9 mouse cellular contexts compared by ENCODE assay signal in the genomic region with DNA sequence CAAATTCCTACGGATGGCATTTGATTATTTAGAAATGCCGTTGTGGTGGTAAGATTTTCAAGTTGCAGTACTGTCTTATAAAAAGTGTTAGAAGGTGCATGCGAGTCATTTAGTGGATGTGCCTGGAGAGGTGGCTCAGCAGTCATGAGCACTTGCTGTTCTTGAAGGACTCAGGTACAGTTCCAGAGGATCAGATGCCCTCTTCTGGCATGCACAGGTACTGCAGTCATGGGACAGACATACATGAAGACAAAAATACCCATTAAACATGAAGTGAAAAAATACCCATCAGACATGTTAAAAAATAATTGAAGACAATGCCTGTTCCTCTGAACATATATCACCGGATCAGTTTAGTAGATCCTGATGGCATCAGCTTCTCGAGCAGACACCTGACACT. TPM values are rescaled to one million over a fixed set of nuclear protein-coding genes. Genes with fewer than 3 reads are reported as not detected.
DNase-seq lines count a peak whose midpoint lies in the region; ATAC-seq and TF ChIP-seq lines count a peak whose summit lies in the region.
"Had no signal": no experiment of that assay in that cellular context is flagged by ENCODE, and none has a peak within 500 bp of the region (broad histone marks: within the 10 kb centered on the region; RNA-seq: fewer than 3 reads in every experiment).

No protein-coding gene starts in this region.

- H3K36me3 ChIP-seq in midbrain, embryonic 14.5 days (ENCODE audit: control insufficient read depth, insufficient read depth, low read length): no peaks in the 10 kb centered on the region
- H3K36me3 ChIP-seq in midbrain, embryonic 15.5 days (replicated peaks): no peaks in the 10 kb centered on the region
- no peaks in the 10 kb centered on the region for H3K36me3 ChIP-seq in testis, adult 2 months (ENCODE audit: control insufficient read depth, insufficient read depth, low read length)
- H3K36me3 ChIP-seq: neural tube, embryonic 12.5 days had no signal

- no peak for ATAC-seq in midbrain, embryonic 14.5 days (ENCODE audit: low FRiP score, low TSS enrichment)
- ATAC-seq in midbrain, embryonic 15.5 days (replicated peaks): no peak

- DNase-seq in cerebellum, adult 11-12 months: peak; percentile 5
- no peak for DNase-seq in cerebellum, adult 9-10 months
- peak; percentile 47 for DNase-seq in midbrain, embryonic 14.5 days
- DNase-seq in cerebellum, adult 2 months: peak in 1 of 2 experiments; percentile 19
- peak; percentile 58 for DNase-seq in heart, postnatal 4 days
- peak; percentile 53 for DNase-seq in lung, postnatal 10 days

- H3K27me3 ChIP-seq in midbrain, embryonic 14.5 days (ENCODE audit: control insufficient read depth, insufficient read depth, low read length): no peaks in the 10 kb centered on the region
- H3K27me3 ChIP-seq in midbrain, embryonic 15.5 days (replicated peaks): no peaks in the 10 kb centered on the region
- H3K27me3 ChIP-seq in cerebellum, adult 2 months (ENCODE audit: control insufficient read depth, insufficient read depth, low read length): no peaks in the 10 kb centered on the region
- H3K27me3 ChIP-seq in testis, adult 2 months (ENCODE audit: control insufficient read depth, insufficient read depth, low read length): no peaks in the 10 kb centered on the region
- H3K27me3 ChIP-seq: neural tube, embryonic 12.5 days had no signal

- H3K9me3 ChIP-seq in midbrain, embryonic 14.5 days (ENCODE audit: control insufficient read depth, low read length): no peaks in the 10 kb centered on the region
- H3K9me3 ChIP-seq in midbrain, embryonic 15.5 days: no peaks in the 10 kb centered on the region
- H3K9me3 ChIP-seq: neural tube, embryonic 12.5 days had no signal

- no peak for TF ChIP-seq POLR2A in cerebellum, adult 2 months (IDR thresholded peaks at IDR 0.05; ENCODE audit: borderline replicate concordance, insufficient read depth, low read length)
- no peak for TF ChIP-seq POLR2A in testis, adult 2 months (IDR thresholded peaks at IDR 0.05; ENCODE audit: control insufficient read depth, low read depth, low read length)

- no peaks in the 10 kb centered on the region for H3K4me1 ChIP-seq in midbrain, embryonic 14.5 days (ENCODE audit: control insufficient read depth, insufficient read depth, low read length)
- no peaks in the 10 kb centered on the region for H3K4me1 ChIP-seq in midbrain, embryonic 15.5 days
- H3K4me1 ChIP-seq in cerebellum, adult 2 months (ENCODE audit: control insufficient read depth, insufficient read depth, low read length): no peaks in the 10 kb centered on the region
- H3K4me1 ChIP-seq in testis, adult 2 months (ENCODE audit: control insufficient read depth, insufficient read depth, low read length): no peaks in the 10 kb centered on the region
- H3K4me1 ChIP-seq: neural tube, embryonic 12.5 days had no signal

- H3K4me2 ChIP-seq in midbrain, embryonic 14.5 days (ENCODE audit: low read length): no peak overlapping the region
- no peak overlapping the region for H3K4me2 ChIP-seq in midbrain, embryonic 15.5 days
- H3K4me2 ChIP-seq: neural tube, embryonic 12.5 days had no signal

- no peak overlapping the region for H3K27ac ChIP-seq in midbrain, embryonic 14.5 days (replicated peaks; ENCODE audit: low read depth, low read length)
- no peak overlapping the region for H3K27ac ChIP-seq in midbrain, embryonic 15.5 days
- no peak overlapping the region for H3K27ac ChIP-seq in cerebellum, adult 2 months (ENCODE audit: insufficient read depth, low read length)
- H3K27ac ChIP-seq in testis, adult 2 months (ENCODE audit: control insufficient read depth, insufficient read depth, low read depth, low read length): no peak overlapping the region
- H3K27ac ChIP-seq: neural tube, embryonic 12.5 days had no signal

- WGBS in midbrain, embryonic 14.5 days: 77% methylated on average over 5 of the region's 5 CpGs
- 80% methylated on average over 5 of the region's 5 CpGs for WGBS in midbrain, embryonic 15.5 days
- 82% methylated on average over 5 of the region's 5 CpGs for WGBS in cerebellum, adult 2 months

- no peak overlapping the region for H3K9ac ChIP-seq in midbrain, embryonic 14.5 days (replicated peaks; ENCODE audit: low read length)
- no peak overlapping the region for H3K9ac ChIP-seq in midbrain, embryonic 15.5 days
- H3K9ac ChIP-seq: neural tube, embryonic 12.5 days had no signal

- peak; percentile 44 for TF ChIP-seq CTCF in cerebellum, adult 2 months (IDR thresholded peaks at IDR 0.05; ENCODE audit: borderline replicate concordance, insufficient read depth, low read depth, low read length)
- TF ChIP-seq CTCF in testis, adult 2 months (IDR thresholded peaks at IDR 0.05; ENCODE audit: control insufficient read depth, insufficient read depth, insufficient replicate concordance, low read depth, low read length): peak; percentile 52; the same call in 1 of the 2 replicates

- H3K4me3 ChIP-seq in midbrain, embryonic 14.5 days (replicated peaks; ENCODE audit: low read depth, low read length): no peak overlapping the region
- H3K4me3 ChIP-seq in midbrain, embryonic 15.5 days: no peak overlapping the region
- no peak overlapping the region for H3K4me3 ChIP-seq in cerebellum, adult 2 months (replicated peaks; ENCODE audit: insufficient read depth, low read depth, low read length)
- no peak overlapping the region for H3K4me3 ChIP-seq in testis, adult 2 months (ENCODE audit: control insufficient read depth, low read depth, low read length)
- H3K4me3 ChIP-seq: neural tube, embryonic 12.5 days had no signal

RNA-seq across cellular contexts. Expression of gene Tmx4, which starts 29.7 kb away (rescaled TPM):
- polyA plus RNA-seq in midbrain, embryonic 14.5 days (2014; fragmentation: Nextera tagmentation; extraction: Ambion mirVana): 103 and 149 TPM in 2 replicates
- 116 and 136 TPM in 2 replicates for polyA plus RNA-seq in midbrain, embryonic 15.5 days (2015; fragmentation: Nextera tagmentation; extraction: Ambion mirVana)
- 66.8 and 72.3 TPM in 2 replicates for polyA plus RNA-seq in cerebellum, adult 2 months (2012; rRNA removed)
- total RNA-seq in heart, postnatal 4 days (2021): 10 to 100 TPM; 86.4 to 90.8 TPM
- polyA plus RNA-seq in testis, adult 2 months (2012; rRNA removed): 15.5 and 17.1 TPM in 2 replicates
